Mouse (Mus musculus): Measurements from ENCODE around the gene Cfi. TPM values are rescaled to one million over a fixed set of nuclear protein-coding genes. Genes with fewer than 3 reads are reported as not detected.

Cfi gene
- 9.0 and 10.3 TPM in 2 replicates for polyA plus RNA-seq (2015; fragmentation: Nextera tagmentation; extraction: Ambion mirVana)

DNA sequence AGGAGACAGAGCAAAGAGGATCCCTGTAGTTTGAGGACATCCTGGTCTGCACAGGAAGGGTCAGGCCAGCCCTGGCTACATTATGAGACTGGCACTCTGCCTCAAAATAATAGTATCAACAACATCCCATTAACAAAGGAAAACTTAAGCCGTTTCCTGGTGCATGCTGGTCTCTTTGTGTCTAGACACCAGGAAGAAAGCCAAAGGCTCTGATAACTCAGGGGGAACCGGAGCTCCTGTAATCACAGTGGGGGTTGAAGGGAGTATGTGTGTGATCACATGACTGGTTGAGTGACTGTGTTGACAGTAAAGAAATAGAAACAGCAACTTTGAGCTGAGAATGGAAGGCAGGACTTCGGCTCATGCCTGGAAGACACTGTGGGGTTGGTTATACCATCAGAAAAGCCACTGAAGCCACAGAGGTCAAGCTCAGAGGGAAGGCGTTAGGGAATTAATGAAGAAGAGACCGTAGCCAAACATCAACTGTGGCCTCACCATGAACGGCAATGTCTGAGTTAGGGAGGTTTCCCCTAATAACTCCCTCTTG is at the start of gene Cfi:
TSS of gene Cfi (plus strand) at position 497 of the 547 bp plus-strand sequence.

DNA sequence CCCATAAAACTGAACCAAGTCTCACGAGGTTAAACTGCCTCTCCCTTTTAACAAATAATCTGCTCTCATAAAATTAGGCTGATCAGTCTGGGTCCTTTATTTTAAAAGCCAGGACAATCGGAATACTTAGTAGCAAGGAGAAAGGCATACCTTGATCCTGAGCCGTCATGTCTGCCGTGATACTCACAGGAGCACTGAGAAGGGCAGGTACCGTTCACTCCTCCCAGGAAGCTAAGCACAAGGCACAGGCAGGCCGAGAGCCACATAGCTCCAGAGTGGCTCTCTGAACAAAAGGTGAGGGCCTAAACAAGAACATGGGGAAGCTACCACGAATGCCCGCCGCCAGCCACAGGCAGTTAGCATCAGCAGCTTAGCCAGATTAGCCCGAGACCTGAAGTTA is 31.9 kb upstream of the Cfi start, which contains the start of gene Lrit3:
TSS of gene Lrit3 (minus strand) at position 266 of the 400 bp plus-strand sequence.

DNA sequence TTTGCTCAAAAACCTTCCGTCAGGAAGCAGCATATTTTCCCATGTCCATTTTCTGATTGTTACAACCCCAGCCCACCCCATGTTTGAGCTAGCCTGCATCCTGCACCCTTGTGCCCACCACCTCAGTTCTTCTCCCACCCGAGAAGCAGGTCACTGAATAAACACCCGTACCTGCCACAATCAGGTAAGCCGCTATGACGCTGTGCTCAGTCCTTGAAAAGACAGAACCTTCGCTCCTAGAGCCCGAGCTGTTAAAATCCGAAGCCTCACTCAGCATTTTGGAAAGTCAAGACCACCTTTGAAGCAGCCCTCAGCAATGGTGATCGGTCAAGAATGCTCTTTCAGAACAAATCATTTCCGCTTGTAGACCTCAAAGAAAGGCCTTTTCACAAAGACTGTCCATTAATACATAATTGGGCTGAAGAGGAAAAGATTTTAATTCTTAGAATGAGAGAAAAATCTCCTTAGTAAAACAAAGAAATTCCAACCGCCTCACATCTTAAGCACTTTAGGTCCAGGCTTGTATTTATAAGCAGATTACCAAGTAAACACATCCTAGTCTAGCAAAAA is 13.4 kb upstream of the Cfi start, which contains the start of gene Rrh:
TSS of gene Rrh (minus strand) at position 382 of the 570 bp plus-strand sequence.

DNA sequence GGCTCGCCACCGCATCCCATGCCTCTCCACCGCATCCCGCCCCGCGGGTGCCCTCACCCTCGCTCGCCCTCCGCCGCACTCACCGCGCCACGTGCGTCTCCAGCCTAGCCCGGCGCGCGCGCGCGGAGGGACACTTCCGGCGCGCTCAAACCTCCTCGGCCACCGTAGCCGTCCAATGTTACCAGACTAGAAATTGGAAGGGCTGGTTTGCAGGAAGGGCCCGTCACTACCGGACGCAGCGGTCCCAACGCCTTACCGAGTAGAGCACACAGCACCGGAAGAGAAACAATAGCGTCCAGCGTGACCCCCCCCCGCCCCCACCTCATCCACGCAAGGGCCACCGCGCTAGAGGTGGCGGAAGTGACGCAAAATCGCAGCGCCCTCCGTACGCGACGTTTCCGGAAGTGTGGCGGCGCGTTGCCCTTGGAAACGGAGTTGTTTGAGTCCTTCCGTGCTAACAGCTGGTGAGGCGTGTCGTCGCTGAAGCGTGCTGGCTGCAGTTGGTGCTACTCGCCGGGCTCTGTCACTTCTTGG is 4.6 kb upstream of the Cfi start, which contains the start of gene Gar1:
TSS of gene Gar1 (minus strand) at position 362 of the 534 bp plus-strand sequence.

DNA sequence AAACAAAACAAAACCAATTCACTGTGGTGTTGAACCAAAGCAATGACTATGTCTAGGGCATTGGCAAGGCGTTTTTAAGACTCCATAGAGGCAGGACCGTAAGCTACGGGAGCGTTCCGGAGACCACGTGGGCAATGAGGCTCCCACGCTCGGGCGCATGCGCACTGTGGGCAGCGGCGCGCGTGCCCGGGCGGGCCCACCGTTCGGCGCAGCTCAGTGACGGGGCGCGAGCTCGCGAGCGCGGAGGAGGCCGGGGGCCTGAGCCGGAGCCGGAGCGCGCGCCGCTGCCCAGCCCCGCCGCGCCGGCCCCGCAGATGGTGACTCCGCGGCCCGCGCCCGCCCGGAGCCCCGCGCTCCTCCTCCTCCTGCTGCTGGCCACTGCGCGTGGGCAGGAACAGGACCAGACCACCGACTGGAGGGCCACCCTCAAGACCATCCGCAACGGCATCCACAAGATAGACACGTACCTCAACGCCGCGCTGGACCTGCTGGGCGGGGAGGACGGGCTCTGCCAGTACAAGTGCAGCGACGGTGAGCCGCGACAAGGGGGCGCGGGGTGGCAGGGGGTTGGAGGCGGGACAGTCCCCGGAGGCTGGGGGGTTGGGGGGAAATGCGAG is 42.8 kb downstream of the Cfi start, which contains the start of gene Pla2g12a:
TSS of gene Pla2g12a (plus strand) at position 202 of the 617 bp plus-strand sequence.

DNA sequence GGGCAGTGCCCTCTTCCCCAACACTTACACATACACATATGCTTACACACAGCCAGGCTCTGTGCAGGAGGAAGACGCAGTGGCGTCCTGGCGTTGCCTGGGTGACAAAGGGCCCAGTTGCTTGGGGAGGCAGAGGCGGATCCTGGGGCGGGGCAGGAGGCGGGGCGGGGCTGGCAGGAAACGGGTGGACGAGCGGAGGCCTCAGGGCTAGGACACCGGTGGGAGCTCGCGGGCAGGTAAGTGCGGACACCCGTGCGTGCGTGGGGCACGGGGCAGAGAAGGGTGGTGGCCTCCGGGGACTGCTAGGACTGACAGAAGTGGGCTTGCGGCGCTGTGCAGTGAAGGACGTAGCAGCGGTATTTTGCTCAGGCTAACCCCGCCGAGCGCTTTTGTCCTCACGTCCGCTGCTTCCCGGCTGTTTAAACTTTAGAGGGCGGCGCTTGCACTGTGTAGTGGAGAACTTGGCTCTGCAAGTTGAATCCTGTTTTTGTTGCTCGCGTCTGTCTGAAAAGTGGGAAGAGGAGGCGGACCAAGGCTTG is 65.7 kb downstream of the Cfi start, which contains the start of gene Casp6:
TSS of gene Casp6 (plus strand) at position 155 of the 539 bp plus-strand sequence.

Other genes with a start within 250 kb of the Cfi start
- 0.82 and 1.5 TPM in 2 replicates for gene Egf, start 80.6 kb upstream of the Cfi start, polyA plus RNA-seq (2015; fragmentation: Nextera tagmentation; extraction: Ambion mirVana)
- not detected in 2 replicates for gene Lrit3, start 31.9 kb upstream of the Cfi start, polyA plus RNA-seq (2015; fragmentation: Nextera tagmentation; extraction: Ambion mirVana)
- gene Rrh, start 13.3 kb upstream of the Cfi start, polyA plus RNA-seq (2015; fragmentation: Nextera tagmentation; extraction: Ambion mirVana) = not detected in 2 replicates
- gene Gar1, start 4.5 kb upstream of the Cfi start, polyA plus RNA-seq (2015; fragmentation: Nextera tagmentation; extraction: Ambion mirVana) = 26.8 and 47.1 TPM in 2 replicates
- gene Pla2g12a, start 42.7 kb downstream of the Cfi start, polyA plus RNA-seq (2015; fragmentation: Nextera tagmentation; extraction: Ambion mirVana) = 36.0 and 71.0 TPM in 2 replicates
- 112 and 157 TPM in 2 replicates for gene Casp6, start 65.5 kb downstream of the Cfi start, polyA plus RNA-seq (2015; fragmentation: Nextera tagmentation; extraction: Ambion mirVana)
- gene Mcub, start 134.3 kb downstream of the Cfi start, polyA plus RNA-seq (2015; fragmentation: Nextera tagmentation; extraction: Ambion mirVana) = 27.1 and 32.1 TPM in 2 replicates
- gene Sec24b, start 225.7 kb downstream of the Cfi start, polyA plus RNA-seq (2015; fragmentation: Nextera tagmentation; extraction: Ambion mirVana) = 14.0 and 23.3 TPM in 2 replicates

Measured in adrenal gland, postnatal 0 days (tissue).